Mouse (Mus musculus) pancreas, adult 10 weeks (tissue): ENCODE results near the gene Gm26938. TPM values are rescaled to one million over a fixed set of nuclear protein-coding genes. Genes with fewer than 3 reads are reported as not detected.

ENCODE experiments used
- polyA plus RNA-seq: library from polyadenylated mRNA; stranded (reverse); fragments of 350-450 nt; fragmentation: Illumina TruSeq; extraction: RNeasy Lipid Tissue Mini Kit (QIAGEN cat#74804); gene quantifications from one replicate; pipeline ENCODE4 v1.2.3, GENCODE M21; 2015; ENCODE audit warnings: low read depth, low replicate concordance; ENCODE audit not compliant: insufficient read depth

Gene Gm26938
- polyA plus RNA-seq = not detected

DNA sequence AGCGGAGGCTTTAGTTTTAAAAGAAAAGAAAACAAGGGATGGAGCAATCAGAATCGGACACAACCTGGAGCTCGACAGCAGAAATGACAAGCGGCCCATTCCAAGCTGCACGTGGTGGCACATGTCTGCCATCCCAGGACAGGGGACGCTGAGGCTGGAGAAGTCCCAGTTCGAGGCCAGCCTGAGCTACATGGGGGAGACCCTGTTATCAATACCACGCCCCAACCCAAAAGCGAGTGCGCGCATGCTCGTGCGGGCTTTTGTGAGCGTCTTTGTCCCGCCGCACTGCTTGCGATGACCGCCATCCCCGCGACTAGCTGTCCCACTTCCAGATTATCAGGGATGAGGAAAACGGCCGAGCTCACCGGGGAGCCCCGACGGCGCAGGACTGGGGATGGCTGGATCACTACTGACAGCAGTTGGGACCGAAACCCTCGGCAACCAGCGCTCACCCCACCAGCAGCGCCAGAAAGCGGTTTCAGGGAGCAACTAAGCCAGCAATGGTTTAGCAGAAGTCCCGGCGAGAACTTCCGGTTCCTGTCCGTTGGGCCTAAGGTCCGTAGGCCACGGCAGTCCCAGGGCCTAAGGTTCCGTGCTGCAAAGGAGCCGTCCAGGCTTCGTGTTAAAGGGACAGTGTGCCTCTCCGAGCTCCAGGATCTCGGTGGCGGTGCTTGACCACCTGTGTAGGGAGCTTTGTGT lies at the start of gene Gm26938, which contains the start of gene Psmg3:
Gene Gm26938 (minus strand): TSS at position 51 of the 699 bp plus-strand sequence.
Gene Psmg3 (minus strand): TSS at position 529 of the 699 bp plus-strand sequence.

DNA sequence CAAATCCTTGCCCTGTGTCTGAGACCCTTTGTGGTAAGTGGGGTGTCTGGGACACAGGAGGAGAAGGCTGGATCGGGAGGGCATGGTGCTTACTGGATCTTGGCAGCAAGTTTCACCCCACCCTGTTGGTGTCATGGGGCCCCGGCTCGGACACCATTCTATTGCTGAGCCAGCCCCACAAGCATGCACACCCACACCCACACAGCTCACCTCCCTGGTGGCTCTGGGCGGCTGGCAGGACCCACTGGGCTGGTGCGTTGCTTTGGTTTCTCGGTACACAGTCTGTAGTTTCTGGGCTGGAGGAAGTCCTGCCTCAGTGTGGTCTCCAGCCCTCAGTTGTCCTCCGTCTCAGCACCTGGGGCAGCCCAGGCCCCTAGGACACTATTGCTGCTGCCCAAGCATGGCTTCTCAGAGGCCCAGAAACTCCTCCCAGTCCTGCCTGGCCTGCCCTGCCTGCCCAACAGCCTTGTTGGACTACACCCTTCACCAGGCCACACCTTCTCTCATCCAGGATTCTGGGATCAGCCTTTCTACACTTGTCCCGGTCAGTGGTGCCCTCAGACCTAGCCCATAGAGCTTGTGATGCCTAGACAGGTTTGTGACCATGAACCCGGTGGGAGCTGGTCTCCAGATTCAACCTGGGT lies 6.5 kb downstream of the Gm26938 start, which contains the start of gene Tmem184a:
Gene Tmem184a (minus strand): TSS at position 380 of the 644 bp plus-strand sequence.

GRCm38 (mm10) chr5:139791227-139792158 lies 34.7 kb downstream of the Gm26938 start, which contains the start of gene Mafk:
TSS of gene Mafk (plus strand) at chr5:139791513.

DNA sequence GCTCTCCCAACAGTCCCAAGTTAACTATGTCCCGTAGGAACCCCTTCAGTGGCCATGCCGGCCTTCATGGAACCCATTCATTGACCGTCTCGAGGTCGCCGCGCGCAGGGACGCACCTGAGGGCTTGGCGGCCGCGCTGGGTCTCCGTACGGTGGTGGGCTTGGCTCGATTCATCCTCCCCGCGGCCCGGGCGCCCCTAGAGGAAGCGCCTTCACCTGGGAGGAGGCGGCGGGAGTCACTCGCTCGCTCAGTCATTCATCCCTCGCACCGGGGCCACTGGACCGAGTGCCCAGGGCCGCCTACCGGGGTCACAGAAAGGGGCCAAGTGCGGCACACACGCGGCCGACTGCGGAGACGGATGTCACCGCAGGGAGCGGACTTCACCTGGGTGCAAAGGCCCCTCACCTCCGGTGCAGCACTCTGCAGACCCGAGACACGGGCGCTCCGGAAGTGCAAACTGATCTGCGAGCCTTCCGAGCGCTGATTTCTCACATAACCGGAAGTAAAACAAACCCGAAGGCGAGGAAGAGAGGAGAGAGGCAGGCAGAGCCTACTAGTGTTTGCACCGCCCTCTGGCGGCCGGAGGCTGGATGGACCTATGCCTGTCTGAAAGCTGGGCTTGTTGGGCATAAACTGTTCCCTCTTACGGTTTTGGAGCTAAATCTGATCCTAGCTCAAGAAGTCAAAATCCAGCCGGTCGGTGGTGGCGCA lies 50.8 kb downstream of the Gm26938 start, which contains the start of gene Ints1:
Gene Ints1 (minus strand): TSS at position 459 of the 711 bp plus-strand sequence.

Other genes with a start within 250 kb of the Gm26938 start
- 0.96 TPM for gene Micall2, start 90.1 kb downstream of the Gm26938 start, polyA plus RNA-seq
- gene Ints1, start 50.7 kb downstream of the Gm26938 start, polyA plus RNA-seq = 12.3 TPM
- gene Mafk, start 34.9 kb downstream of the Gm26938 start, polyA plus RNA-seq = 7.3 TPM
- 14.9 TPM for gene Tmem184a, start 6.5 kb downstream of the Gm26938 start, polyA plus RNA-seq
- gene Psmg3, start 478 bp upstream of the Gm26938 start, polyA plus RNA-seq = 5.9 TPM
- not detected for gene Elfn1, start 81.5 kb upstream of the Gm26938 start, polyA plus RNA-seq